Mouse (Mus musculus) urinary bladder, postnatal 4 days (tissue): ENCODE data around the gene Atmin.

Experiments used
- DNase-seq, 2 experiments: peaks; one replicate each; pipeline ENCODE4 v3.0.0; 2021 to 2022; ENCODE audit warnings: low spot score in 2 of 2

The Atmin gene

DNA sequence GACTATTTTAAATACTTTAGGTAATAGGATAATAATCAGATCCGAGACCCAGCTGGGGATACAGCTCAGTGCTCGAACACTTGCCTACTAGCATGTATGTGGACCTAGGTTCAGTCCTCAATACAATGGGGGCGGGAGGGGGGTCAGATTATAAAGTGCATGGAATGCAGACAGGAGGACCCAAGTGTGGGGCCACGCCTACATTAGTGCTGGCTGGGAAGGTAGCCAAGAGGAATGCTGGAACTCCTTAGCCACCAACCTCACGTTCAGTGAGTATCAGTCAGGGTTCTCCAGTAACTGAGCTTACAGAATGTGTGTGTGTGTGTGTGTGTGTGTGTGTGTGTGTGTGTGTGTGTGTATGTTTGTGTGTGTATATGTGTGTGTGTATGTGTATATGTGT, 8.2 kb downstream of the Atmin start:
- DNase-seq = no peak

GRCm38 (mm10) chr8:116951778-116952177, 8.6 kb downstream of the Atmin start:
- DNase-seq = no peak

DNA sequence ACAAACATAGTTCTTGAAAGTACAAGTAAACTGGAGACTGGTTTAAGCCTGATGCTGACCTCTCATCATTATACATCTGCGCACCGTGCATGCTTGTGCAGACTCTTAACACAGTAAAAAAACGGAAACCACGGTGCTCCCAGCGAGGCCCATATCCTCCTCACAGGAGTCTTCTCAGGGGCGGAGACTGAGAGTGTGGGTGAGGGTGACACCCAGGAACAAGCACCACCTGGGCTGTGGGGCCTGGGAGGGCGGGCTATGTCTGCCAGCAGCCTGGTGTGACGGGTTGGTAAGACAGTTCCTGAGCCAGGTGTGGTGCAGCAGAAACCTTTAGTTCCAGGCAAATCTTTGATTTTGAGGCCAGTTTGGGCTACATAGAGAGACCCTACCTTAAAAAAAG, 9.2 kb downstream of the Atmin start:
- no peak for DNase-seq

- no peak for DNase-seq
Measured at GRCm38 (mm10) chr8:116954415-116954814, 11.2 kb downstream of the Atmin start.

- no peak for DNase-seq
Measured at GRCm38 (mm10) chr8:116969531-116969930, 26.3 kb downstream of the Atmin start.

DNA sequence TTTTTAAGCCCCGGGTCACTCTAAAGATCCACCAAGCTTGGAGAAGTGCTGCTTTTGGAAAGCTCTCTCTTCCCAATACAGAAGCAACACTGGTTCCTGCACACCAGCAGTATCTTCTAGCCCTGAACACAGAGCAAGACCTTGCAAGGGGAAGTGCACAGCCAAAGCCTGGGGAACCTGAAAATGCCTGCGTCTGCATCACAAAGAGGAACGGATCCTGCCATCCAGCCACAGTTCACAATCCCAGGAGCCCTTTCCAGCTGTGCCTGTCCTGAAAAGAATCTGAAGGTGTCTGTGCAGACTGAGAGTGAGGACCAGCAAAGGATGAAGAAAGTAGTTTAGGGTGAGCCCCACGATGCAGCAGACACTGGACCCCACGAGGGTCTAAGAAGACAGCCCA, 31.9 kb downstream of the Atmin start:
- no peak for DNase-seq

DNA sequence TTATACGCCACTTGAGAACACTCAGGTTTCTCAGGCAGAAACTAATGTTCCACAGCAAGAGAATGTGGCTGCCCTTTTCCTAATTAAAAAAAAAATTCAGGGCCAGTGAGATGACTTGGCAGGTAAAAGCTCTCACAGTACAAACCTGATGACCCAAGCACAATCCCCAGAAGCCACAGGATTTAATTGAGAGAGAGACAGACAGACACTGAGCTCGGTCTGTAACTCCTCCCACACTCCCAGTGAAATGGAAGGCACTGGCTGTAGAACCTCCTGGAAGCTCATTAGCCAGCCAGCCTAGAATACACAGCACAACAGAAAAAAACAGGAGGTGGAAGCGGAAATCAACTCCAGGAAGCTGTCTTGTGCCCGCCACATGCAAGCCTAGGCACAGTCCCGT, 32.4 kb downstream of the Atmin start:
- no peak for DNase-seq

- DNase-seq = no peak
Measured at GRCm38 (mm10) chr8:116978052-116978451, 34.9 kb downstream of the Atmin start.

- DNase-seq = peak; percentile 97 to 98
Measured at GRCm38 (mm10) chr8:116978631-116979256, 35.6 kb downstream of the Atmin start, which contains the start of gene 1700030J22Rik. Gene 1700030J22Rik (minus strand): TSS chr8:116978959.

GRCm38 (mm10) chr8:116980117-116980516, 36.9 kb downstream of the Atmin start:
- DNase-seq = no peak

GRCm38 (mm10) chr8:116989842-116990241, 46.6 kb downstream of the Atmin start:
- DNase-seq = no peak

GRCm38 (mm10) chr8:116991241-116991640, 48.0 kb downstream of the Atmin start:
- no peak for DNase-seq

- DNase-seq = no peak
Measured at GRCm38 (mm10) chr8:116992176-116992971, 49.2 kb downstream of the Atmin start.

GRCm38 (mm10) chr8:116993095-116993867, 50.1 kb downstream of the Atmin start, which contains the start of gene Gcsh:
Gene Gcsh (minus strand): TSS chr8:116993537.
- DNase-seq = peak; percentile 98 to 99

- DNase-seq = no peak
Measured at GRCm38 (mm10) chr8:116994016-116994716, 51.0 kb downstream of the Atmin start.
